Mouse (Mus musculus) small intestine, adult 2 months (tissue): ENCODE measurements around the gene Dclk1.

ENCODE experiments used
- CTCF ChIP-seq: fragments of 200-500 bp; IDR thresholded peaks from 2 replicates; pipeline ENCODE4 v1.5.1; 2012; ENCODE audit warnings: low read depth, mild to moderate bottlenecking, control low read depth, inconsistent platforms, low read length, moderate library complexity, mixed read lengths; ENCODE audit not compliant: insufficient replicate concordance, insufficient read length; ENCODE audit errors: extremely low read depth
- POLR2A ChIP-seq: fragments of 200-500 bp; IDR thresholded peaks from 2 replicates; pipeline ENCODE4 v1.6.1; 2012; ENCODE audit warnings: low read depth, mild to moderate bottlenecking, control low read depth, inconsistent platforms, low read length, moderate library complexity

- TF ChIP-seq POLR2A (no peak), CTCF (no peak)
These were observed 108.0 kb downstream of the Dclk1 start for GRCm38 (mm10) chr3:55350194-55350593.
